Mouse (Mus musculus): ENCODE data around the gene Cr2.
"Not testable (repeated sequence)": the region's sequence is repeated elsewhere in the genome, so short reads cannot be mapped to it uniquely, and the experiment has no call there.

Gene Cr2

GRCm38 (mm10) chr1:195175980-195176931 lies at the start of gene Cr2:
TSS of gene Cr2 (minus strand) at chr1:195176716.
- DNase-seq = peak; percentile 45

DNA sequence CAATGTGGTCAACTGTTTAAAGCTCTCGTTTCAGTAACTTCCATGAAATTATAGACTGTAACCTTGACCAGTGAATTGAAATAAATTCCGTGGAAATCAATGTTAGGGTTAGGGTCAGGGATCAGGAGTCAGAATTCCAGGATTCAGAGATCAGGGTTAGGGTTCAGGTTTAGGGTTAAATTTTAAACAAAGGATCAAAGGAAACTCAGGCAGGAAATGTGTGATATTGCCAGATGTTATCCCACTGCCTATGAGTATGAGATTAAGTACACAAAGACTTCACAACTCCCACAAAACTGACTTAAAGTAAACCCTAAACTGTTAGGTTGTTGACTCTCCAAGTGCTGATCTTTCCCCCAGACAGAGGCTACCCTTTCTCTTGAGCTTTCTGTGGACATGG lies 45.3 kb upstream of the Cr2 start:
- DNase-seq = peak; percentile 6

- not testable (repeated sequence) for DNase-seq
Observed at GRCm38 (mm10) chr1:195212851-195213250, 36.3 kb upstream of the Cr2 start.

- no peak for DNase-seq
Observed at GRCm38 (mm10) chr1:195184746-195185145, 8.2 kb upstream of the Cr2 start.

DNA sequence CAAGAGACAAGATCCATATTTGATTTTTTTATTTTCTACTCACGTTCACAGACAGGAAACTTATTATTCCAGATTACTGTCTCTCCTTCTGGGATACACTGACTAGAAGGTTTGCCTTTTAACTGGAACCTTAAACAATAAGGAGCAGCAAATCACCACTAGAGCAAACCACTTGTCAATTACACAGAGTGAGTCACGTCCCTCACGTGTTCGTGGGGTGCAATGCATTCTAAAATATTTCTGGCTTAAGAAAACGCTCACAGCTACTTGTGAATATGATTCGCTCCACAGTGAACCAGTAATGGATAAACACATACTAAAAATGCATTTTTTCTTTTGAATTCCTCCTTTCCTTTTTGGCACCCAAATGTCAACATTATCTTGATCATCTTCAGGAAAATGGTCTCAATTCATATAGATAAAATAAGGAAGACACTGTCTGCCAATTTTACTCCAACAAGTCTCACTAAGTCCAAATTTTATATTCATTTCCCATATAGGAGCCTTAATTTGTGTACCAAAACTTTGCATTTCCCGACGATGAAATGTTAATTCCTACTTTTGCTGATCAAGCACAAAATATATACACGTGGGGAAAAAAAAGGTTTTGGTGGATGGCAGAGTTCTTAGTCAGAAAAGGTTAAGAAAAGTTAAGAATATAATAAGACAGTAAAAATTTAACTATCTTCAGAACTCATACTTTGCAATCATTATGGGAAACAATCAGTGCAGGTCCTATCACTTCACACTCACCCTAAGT lies 11.3 kb downstream of the Cr2 start:
- DNase-seq = no peak

- DNase-seq = peak; percentile 28
Observed at GRCm38 (mm10) chr1:195132070-195132469, 44.4 kb downstream of the Cr2 start.

DNA sequence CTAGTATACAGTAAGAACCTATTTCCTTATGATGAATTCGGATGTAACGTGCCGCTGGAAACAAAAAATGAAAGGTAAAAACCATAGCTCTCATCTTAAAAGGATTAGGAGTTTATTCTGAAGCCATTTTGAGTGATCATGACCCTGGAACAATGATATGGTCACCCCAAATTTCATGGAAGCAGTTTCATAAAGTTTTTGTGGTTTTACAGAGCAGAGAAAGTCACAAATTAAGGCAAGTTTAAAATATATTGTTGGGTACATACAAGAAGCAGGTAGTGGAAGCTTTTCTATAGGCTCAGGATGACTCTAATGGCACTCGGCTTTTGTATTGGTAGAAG lies 44.9 kb downstream of the Cr2 start:
- DNase-seq = no peak

GRCm38 (mm10) chr1:195130953-195131674 lies 45.4 kb downstream of the Cr2 start, which contains the start of gene Cr1l:
TSS of gene Cr1l (minus strand) at chr1:195131586.
- peak; percentile 92 for DNase-seq

DNA sequence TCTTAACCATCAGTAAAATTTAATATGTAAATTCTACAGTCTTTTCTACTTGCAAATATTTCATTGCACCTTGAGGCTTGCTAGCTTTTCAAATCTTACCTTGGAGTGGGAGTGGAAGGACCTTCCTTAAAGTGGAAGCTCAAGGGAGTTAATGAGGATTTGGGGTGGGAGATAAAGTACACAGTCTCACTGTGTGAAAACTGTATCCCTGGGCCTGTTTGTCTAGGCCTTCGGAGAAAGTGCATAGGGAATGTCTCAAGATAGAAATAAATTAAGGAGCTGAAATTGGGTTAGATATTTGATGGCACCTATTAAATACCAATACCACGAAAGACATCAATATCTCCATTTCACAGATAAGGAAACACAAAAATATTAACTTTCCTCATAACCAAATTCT lies 46.0 kb downstream of the Cr2 start:
- peak; percentile 17 for DNase-seq

DNA sequence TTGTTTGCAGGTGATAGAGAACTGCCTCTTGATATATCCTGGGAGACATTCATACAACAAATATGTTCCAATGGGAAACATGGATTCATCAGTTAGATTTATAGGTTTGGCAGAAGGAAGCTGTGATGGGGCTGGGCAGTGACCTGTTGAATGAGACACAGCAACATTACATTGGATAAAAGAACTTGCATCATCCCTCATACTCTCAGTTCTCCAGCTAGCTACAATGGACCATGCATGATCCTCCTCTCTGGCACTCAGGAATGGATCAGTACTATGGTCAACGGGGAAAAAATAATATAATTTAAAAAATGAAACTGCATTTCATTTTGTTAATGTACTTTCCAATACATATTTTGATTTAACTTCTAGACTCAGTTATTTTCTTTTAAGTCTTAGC lies 46.6 kb downstream of the Cr2 start:
- DNase-seq = no peak

GRCm38 (mm10) chr1:195114414-195114813 lies 62.1 kb downstream of the Cr2 start:
- DNase-seq = no peak

DNA sequence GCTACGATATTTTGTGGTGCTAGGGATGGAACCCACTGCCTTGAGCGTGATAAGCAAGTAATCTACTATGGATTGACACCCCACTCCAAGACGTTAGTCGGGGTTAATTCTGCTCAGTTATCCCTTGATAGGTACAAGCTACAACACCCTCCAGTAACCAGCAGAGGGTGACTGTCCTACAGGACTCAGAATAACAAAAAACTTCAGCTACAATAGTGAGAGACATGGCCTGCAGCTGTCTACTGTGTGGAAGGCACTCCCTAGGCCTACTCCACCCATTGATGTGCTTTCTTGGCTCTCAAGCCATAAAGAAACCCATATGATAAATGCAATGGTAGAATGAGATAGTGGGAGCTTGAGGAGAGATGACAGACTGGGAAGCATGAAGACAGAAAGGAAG lies 62.9 kb downstream of the Cr2 start:
- DNase-seq = no peak

GRCm38 (mm10) chr1:195100693-195101092 lies 75.8 kb downstream of the Cr2 start:
- peak; percentile 10 for DNase-seq

GRCm38 (mm10) chr1:195098004-195098403 lies 78.5 kb downstream of the Cr2 start:
- DNase-seq = no peak

GRCm38 (mm10) chr1:195092220-195092720 lies 84.2 kb downstream of the Cr2 start, which contains the start of gene Cd46:
TSS of gene Cd46 (minus strand) at chr1:195092249.
- peak; percentile 85 for DNase-seq

DNA sequence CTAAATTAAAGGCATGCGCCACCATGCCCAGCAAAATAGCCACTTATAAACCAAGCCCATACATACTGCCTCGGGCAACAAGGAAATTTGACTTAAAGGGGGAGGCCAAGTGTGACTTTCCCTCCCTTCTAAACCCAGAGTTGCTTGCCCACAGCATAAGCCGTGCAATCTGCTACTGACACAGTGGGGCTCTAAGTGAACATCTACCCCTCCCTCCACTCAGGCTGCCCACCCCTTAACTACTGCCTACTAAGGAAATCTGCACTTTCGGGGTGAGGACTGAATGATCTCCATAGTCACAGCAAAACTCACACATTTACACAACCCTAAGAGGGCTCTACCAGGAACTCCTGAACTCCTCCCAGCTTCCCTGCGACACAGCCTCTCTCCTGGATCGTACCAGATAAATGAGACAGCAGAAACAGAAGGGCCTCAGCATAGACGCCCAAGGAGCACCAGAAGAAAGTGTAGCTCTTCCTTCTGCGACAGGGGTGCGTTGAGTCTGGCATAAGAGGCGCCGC lies 84.8 kb downstream of the Cr2 start:
- DNase-seq = no peak
